Mouse (Mus musculus): Measurements from ENCODE around the gene Smim12.
A peak's percentile ranks its signal among the peaks of the same experiment; 100 is the strongest.

The Smim12 gene

GRCm38 (mm10) chr4:127235742-127236487, 7.7 kb upstream of the Smim12 start:
- peak; percentile 53 for DNase-seq (ENCODE audit: low spot score)

- DNase-seq (ENCODE audit: low spot score): no peak
These were observed 7.0 kb upstream of the Smim12 start for GRCm38 (mm10) chr4:127236631-127237030.

GRCm38 (mm10) chr4:127237271-127237670, 6.3 kb upstream of the Smim12 start:
- no peak for DNase-seq (ENCODE audit: low spot score)

GRCm38 (mm10) chr4:127242696-127243095, 888 bp upstream of the Smim12 start:
- no peak for DNase-seq (ENCODE audit: low spot score)

- peak; percentile 61 for DNase-seq (ENCODE audit: low spot score)
These were observed 369 bp downstream of the Smim12 start for GRCm38 (mm10) chr4:127243953-127244352.

GRCm38 (mm10) chr4:127249701-127250349, 6.2 kb downstream of the Smim12 start:
- peak; percentile 89 for DNase-seq (ENCODE audit: low spot score)

- no peak for DNase-seq (ENCODE audit: low spot score)
These were observed 8.5 kb downstream of the Smim12 start for GRCm38 (mm10) chr4:127251963-127252585.

- no peak for DNase-seq (ENCODE audit: low spot score)
These were observed 13.2 kb downstream of the Smim12 start for GRCm38 (mm10) chr4:127256739-127257138.

- DNase-seq (ENCODE audit: low spot score): no peak
These were observed 14.8 kb downstream of the Smim12 start for GRCm38 (mm10) chr4:127258186-127258897.

- no peak for DNase-seq (ENCODE audit: low spot score)
These were observed 18.0 kb downstream of the Smim12 start for GRCm38 (mm10) chr4:127261601-127262000.

GRCm38 (mm10) chr4:127263438-127264182, 20.0 kb downstream of the Smim12 start:
- no peak for DNase-seq (ENCODE audit: low spot score)

- DNase-seq (ENCODE audit: low spot score): no peak
These were observed 20.6 kb downstream of the Smim12 start for GRCm38 (mm10) chr4:127264183-127264554.

- no peak for DNase-seq (ENCODE audit: low spot score)
These were observed 34.9 kb downstream of the Smim12 start for GRCm38 (mm10) chr4:127278451-127279001.

- no peak for DNase-seq (ENCODE audit: low spot score)
These were observed 35.7 kb downstream of the Smim12 start for GRCm38 (mm10) chr4:127279241-127279640.

- no peak for DNase-seq (ENCODE audit: low spot score)
These were observed 43.3 kb downstream of the Smim12 start for GRCm38 (mm10) chr4:127286907-127287306.

GRCm38 (mm10) chr4:127289039-127289548, 45.5 kb downstream of the Smim12 start:
- DNase-seq (ENCODE audit: low spot score): no peak

GRCm38 (mm10) chr4:127292631-127293030, 49.0 kb downstream of the Smim12 start:
- DNase-seq (ENCODE audit: low spot score): no peak

Data from adipocyte (in vitro differentiated cells).